Mouse (Mus musculus) WW6 (cell line): ENCODE results near the gene Gsg1.

ENCODE experiments used
- DNase-seq: peaks from one replicate; pipeline ENCODE4 v3.0.0-alpha.2; 2013; ENCODE audit warnings: low read depth, low spot score

Gene Gsg1

DNA sequence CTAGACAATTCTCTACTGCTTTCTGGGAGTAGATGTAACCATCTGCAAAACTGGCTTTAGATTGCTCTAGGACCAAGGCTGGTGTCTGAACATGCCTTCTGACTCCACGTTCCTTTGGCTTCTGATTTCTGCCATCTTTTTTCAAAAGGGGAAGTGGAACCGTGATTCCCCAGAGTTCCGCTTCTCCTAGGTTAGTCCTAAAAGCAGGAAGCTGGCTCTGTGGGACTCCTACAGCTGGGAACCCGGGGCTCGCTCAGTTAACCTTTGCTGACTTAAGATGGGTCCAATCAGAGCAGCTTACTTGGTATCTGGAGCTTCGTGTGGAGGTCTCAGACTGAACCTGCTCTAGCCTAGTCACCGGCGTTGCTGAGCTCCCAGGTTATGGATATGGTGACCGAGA lies 7.0 kb upstream of the Gsg1 start:
- DNase-seq = no peak

DNA sequence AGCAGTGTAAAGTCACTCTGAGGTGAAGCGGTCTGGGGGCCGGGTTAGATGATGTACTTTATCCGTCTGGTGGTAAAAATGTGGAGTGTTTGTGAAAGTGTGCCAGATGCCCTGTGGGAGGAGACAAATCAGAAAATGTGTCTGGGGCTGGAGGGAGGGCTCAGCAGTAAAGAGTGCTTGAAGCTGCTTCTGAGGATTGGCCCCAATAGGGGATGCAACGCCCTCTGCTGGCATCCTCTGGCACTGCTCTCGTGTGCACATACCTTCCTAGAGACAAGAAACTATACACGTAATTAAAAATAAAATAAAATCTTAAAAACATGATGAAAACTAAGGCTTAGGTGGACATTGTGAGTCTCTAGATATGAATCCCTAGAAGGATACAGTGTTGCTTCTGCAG lies 6.3 kb upstream of the Gsg1 start:
- DNase-seq = no peak

DNA sequence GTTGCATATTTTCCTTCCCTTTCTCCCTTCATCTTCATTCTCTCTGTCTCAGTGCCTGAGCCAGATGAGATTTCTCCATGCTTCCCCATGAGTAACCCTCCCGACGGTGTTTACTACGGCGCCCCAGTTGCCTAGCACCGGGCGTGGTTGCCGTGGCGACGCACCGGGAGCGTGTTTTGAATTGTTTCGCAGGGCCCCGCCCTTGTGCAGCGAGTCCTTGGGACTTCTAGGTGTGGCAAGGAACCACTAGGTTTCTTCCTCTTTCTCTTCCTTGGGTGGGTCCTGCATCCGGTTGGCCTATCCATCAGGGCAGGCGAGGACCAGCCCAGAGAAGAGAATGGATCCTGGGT lies 1.4 kb downstream of the Gsg1 start:
- DNase-seq = peak; percentile 91

DNA sequence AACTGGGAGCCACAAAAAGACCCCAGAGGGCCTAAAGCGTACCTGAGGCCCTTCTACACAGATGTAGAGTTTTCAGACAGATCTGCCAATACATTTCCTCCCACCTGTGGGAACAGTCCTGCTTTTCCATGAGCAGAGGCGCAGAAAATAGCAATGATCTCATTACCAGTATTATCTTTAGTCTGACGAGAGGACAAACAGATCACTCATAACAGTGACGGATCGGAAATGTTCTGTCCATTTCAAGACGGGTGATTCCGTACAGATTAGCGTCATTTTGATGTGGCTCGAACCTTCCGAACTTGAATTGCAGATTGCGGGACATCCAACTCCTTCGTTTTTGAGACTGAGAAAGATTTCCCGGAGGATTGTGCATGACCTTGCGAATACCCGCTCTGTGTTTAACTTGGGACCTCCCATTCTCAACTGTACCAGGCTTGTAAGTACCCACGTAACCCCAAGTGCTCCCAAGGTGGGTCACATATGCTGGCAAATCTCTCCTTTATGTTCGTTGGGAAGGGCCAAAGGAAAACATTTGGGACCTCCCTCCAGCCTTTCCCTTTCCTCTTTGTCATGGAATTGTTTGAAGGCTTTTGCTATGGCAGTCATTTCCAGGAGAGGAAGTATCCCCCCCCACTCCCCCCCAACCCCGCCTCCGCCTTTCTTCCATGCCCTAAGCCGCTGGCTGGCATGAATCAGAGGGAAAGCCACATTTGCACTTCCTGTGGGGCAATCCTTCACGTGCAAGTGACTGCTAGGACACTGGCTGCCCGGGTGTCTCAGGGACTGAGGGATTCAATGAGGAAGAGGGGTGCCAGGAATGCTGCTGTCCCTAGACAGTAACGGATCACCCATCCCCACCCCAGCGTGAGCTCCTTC lies 2.1 kb downstream of the Gsg1 start:
- no peak for DNase-seq

DNA sequence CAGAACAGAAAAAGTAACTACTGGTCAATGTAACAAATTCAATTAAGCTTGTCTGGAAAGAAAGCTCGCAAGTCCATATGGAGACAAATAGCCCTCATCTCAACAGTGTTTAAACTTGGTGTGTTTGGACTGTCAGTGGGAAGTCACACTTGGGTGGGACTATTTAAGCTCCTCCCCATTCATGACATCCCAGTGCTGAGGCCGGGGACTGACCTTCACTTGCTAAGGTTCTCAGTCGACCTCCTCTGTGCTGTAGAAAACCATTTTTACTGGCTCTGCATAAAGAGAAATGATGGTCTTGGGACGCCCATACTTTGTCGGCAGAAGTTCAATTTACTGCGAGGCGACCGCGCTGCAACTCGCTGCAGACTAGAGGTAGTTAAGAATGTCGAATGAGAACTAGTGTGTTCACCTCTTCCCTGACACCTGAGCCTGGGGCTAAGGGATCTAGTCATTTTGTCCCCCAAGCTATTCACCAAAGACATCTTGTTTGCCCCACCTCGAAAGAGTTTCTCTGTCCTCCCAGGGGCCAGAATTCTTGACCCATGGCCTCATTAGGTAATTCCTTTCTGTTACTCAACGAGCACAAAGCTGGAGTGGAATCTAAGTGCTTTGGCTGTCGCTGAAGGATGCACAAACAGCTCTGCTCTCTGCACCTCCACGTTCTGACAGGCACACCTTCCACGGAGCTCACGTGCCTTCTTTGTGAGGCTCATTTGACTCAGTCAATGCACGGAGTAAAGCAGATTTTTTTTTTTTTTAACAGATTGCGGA lies 3.0 kb downstream of the Gsg1 start:
- DNase-seq = no peak

DNA sequence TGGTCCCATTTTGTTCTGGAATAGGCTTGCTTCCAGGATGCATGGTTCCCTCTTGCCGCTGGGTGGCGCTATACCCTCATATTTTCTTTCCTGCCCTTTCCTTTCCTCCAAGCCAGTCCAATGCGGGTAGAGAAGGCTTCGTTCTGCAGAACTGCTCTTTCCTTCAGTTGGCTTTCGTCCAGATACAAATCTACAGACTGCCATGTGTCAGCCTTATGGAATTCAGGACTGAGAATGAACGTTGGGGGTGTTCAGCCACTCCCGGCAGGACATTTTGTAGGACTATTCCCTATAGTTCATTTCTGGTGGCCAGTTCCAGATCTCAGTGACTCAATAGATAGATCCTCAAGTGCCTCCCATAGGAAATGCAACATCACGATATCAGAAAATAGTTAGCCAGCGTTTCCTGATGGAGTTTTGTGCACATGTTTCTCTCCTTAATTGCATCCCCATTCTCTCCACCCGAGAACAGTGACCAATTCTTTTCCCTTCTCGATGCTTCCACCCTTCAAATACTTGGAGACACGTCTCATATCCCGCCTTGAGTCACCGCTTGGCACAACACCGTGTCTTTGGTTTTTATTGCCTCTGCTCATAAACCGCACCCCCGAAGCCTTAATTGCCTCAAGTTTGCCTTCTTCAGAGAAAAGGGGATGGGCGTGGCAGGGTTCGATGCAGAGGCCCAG lies 4.2 kb downstream of the Gsg1 start:
- peak; percentile 40 for DNase-seq

DNA sequence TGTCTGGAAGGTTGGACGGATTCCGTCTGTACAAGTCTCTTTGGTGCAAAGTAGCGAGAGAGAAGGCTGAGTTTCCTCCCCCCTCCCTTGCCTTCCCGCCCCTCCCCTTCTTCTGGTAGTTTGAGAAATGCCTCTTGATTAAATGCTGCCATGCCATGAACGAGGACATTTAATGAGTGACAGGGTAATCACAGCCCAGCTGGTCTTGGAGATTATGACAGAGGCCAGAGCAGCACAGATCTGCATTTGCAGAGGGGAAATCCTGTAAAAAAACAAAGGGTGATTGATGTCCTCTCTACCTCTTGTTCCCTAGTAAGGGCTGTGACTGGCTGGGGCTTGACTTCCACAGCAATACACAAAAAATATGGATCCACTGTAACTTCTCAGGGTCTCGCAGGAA lies 6.3 kb downstream of the Gsg1 start:
- no peak for DNase-seq

DNA sequence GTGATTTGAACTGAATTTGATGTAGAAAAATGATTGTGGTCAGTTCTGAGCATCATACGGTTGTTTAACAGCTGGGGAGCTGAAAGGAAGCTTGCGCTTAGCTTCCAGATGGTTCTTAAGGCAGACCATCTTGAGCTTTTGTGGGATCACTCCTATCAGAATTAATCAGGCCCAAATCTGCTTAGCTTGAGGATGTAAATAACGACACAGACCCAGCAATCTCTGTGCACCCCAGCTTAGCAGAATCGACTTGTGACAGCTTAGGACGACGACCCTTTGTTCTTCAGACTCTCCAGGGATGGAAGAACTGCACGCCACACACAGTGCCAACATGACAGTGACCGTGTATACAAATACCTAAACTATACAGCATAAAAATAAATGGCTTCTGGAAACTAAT lies 8.6 kb downstream of the Gsg1 start:
- DNase-seq = no peak

DNA sequence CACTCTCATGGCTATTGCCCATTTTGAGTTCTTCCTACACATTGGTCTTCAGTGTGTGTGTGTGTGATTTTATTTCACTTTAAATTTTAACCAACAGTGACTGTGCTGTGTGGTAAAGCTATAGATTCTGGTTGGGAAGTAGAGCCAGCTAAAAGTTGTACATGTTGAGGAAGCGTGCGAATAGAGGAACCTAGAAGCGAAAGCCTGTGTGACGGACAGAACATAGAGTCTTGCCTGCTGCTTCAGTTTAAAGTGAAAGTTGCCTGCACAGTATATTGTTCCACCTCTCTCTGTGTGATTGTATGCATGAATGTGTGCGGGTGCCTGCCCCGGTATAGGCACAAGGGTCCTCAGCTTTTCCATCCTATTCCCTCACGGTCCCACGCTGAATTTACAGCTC lies 13.8 kb downstream of the Gsg1 start:
- DNase-seq = no peak

DNA sequence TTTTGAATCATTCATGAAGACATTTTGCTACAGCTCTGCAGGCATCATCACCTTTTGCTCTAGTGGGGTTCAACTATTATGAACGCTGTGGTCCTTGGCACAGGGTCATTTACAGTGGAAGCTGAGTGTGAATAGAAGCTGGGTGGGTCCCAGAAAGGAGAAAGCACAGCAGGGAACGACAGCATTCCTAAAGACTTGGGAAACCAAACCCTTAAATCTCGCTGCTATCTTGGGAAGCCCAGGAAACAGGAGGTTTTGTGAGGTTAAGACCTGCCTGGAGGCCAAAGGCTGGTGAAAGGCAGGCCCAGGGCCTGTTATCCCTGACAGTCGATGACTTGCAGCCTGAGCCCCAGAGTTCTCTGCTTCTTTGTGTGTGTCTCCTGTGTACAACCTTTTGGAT lies 15.9 kb downstream of the Gsg1 start:
- no peak for DNase-seq

DNA sequence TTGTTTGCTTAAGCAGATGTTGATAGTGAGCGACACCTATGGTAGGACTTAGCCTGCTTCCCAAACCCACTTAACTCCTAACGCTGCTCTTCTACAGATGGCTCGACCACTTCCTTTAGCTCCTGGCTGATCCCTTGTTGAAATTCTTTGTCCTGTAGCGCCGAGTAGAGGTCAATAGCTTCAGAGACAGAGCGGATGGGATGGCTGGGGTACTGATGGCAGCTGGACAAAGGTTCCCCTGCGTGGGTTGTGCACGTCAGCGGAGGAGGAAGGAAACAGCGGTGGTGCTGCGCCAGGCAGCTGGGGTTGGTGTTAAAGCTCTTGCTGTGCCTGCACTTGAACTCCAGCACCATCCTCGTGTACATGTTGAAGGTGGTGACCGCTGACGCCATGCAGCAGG lies 16.8 kb downstream of the Gsg1 start:
- DNase-seq = no peak

DNA sequence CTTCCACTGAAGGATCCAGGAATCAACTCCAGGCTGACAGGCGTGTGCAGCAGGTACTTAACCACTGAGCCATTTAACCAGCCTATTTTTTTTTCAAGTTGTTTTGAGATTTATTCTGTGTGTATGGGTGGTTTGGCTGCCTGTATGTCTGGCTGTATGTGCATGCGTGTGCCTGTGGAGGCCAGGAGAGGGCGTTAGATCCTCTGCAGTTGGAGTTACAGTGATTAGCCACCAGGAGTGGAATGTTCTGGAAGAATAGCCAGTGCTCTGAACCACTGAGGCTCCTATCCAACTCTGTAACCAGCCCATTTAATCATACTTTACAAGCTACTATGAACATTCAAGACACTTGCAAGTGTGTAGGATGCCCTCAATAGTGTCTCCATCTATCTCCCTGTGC lies 17.6 kb downstream of the Gsg1 start:
- no peak for DNase-seq

DNA sequence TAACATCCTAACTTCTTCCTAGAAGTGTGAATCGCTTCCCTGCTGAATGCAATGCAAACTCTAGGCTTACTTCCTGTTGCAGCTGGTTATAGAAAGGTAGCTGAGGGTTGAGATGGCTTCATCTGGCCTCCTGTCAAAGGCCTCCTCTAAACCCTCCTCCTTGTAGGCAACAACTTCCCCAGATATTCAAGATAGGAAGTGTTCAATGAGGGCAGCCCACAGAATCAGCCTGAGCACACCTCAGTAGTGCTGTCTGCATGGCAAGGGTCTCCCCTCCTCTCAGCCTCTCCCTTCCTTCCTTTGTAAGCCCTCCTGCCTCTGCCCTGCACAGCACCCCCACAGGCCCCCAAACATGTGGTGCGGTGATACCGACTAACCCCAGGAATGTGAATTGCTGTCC lies 18.4 kb downstream of the Gsg1 start:
- no peak for DNase-seq

DNA sequence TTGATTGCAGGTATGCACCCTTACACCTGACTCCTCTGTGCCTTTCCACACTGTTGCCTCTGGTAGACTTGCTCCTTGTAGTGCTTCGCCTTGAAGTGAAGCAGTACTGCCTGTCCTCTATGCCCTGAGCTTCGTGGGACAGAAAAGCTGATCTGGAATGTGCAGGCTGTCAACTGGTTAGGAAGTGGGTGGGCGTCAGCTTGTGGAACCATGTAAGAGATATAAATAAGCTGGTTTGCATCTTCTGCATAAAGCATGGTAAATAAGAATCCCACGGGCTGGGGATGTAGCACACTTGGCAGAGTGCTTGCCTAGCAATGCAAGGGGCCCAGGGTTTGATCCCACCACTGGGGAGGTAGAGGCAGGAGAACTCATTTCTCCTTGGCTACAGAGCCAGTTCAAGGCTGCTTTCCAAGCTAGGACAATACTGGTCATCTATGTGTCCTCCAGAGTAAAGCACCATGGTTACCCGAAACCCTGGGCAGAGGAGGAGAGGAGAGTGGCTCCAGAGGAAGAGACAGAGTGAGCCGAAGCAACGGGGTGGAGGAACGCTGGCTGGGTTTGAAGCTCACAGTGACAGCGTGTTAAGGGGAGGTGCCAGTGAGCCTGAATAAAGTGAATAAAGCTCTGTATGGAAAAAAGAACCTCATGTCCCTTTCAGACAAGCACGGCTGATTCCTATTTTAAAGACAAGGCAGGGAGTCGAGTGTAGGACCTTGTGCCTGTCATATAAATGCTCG lies 21.5 kb downstream of the Gsg1 start:
- no peak for DNase-seq

DNA sequence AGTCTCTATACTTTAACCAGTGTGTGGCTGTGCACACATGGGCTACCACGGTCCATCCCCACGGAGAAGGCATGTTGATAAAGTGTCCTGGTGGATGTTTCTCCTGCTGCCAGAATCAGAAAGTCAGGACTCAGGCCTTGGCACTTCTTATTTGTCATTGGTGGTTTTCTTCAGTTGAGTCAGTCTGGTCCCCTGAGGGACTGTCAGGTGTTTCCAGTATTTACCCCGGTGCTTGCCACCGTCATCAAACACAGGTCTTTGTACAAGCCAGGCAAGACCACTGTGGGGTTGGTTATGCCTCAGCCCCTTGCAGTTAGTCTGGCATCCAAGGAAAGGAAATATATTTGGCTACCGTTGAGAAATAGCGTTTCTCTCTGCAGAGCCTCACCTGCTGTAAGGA lies 23.6 kb downstream of the Gsg1 start:
- no peak for DNase-seq

DNA sequence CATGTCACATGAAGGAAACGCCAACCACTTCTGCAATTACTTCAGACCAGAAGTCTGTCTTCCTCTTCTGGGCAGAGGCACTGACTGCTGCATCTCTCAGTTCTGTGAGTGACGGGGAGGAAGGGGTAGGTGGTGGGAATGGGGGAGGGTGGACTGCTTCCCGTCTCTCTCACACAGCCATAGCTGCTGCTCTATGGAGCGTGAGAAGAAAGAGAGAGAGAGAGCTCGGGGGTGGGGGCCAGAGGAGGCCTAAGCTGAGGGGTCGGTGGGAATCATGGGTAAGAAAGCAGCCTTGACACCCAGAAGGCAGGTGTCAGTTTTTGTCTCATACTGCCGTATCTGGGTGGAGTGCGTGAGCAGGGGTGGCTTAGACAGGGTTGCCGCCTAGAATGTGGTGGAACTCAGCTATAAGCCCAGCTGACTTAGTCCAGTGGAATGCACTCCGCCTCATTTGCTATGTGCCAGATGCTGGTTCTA lies 25.6 kb downstream of the Gsg1 start:
- no peak for DNase-seq

DNA sequence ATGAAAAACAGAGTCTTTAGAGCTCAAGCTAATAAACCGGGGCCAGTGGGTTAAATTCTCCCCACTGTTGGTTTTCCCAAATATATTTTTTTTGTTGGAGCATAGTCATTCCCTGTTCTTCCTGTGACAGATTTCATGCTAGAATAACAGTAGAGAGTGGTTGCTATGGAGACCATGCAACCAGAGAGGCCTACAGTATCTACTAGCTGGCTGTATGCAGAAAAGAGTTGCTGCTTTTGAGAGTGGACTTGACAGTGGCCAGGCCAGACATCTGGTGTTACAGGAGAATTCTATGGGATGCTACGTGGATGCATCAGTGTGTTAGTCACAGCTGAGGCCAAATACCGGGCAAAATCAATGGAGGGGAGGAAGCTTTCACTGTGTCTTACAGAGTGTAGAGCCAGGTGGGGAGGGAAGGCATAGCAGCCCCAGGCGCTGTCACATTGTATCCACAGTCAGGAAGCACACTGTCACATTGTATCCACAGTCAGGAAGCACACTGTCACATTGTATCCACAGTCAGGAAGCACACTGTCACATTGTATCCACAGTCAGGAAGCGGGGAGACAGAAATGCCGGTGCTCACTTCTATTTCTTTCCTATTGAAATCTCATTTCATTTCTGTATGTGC lies 30.2 kb downstream of the Gsg1 start:
- DNase-seq = no peak

DNA sequence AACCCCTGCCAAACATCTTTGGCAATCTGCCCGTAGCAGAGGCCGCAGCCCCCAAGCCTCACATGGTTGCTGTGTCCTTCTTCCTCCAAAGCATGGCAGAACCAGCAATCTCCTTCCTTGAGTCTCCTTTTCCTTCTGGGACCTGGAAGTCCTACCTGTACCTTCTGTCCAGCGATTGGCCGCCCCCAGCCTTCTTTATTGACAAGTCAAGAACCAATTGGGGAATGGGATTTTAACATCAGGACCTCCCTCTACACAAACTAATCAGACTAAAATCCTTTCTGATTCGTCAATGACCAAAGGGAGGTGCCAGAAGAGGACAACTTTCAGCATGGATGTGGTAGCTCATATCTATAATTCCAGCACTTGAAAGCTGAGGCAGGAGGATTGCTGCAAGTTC lies 34.2 kb downstream of the Gsg1 start:
- no peak for DNase-seq

DNA sequence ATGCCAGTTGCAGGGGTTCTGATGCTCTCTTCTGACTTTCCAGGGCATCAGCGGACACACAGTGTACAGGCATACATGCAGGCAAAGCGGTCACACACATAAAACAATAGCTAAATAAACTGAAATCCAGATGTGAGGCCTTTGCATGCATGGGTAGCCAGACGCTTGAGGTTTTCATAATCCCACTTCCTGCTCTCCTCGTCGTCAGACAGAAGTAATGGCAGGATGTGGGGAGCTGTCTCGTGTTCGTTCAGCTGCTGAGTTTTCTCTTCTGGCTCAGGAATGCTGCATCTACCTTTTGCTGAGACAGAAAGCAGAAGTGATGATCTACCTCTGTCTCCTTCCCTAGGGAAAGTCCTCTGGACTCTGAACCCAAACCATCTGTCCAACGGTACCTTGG lies 35.8 kb downstream of the Gsg1 start:
- no peak for DNase-seq

DNA sequence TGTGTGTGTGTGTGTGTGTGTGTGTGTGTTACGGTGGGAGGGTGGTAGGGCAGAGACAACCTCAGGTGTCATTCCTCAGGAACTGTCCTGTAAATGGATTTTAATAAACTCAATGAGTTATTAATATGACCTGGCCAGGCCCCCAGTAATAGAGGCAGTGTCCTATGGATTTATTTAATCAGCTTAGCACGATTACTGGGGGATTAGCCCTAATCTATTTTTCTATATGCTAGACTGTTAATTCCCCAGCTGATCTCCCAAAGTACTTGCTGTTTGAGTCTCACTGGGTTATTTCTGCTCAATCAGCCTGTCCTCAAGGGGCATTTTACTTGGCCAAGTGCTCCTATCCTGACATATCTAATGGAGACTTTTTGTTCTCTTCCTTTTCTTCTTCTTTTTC lies 41.5 kb downstream of the Gsg1 start:
- no peak for DNase-seq

DNA sequence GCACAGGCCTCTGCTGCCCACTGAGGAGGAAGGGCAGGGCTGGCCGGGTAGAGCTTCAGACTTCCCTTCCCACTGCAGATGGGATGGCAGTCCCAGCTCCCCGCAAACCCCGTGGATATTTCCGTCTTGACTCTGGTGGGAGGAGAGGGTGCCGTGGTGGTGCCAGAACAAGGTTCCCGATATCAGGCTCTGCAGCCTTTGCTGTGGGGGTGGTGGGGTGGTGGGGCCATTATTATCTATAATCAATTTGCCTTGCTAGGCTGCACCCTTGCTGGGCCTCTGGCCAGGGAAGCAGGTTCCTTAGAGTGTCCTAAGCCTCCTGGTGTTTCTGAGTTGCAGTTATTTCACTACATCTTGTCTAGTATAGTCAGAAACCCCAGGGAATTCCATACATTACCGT lies 43.0 kb downstream of the Gsg1 start:
- DNase-seq = no peak
